Mouse (Mus musculus) adrenal gland, postnatal 14 days (tissue): ENCODE measurements around the gene Ttll2. TPM values are rescaled to one million over a fixed set of nuclear protein-coding genes. Genes with fewer than 3 reads are reported as not detected.
"Not testable (repeated sequence)": the region's sequence is repeated elsewhere in the genome, so short reads cannot be mapped to it uniquely, and the experiment has no call there.

ENCODE experiments used
- DNase-seq: peaks from one replicate; pipeline ENCODE4 v3.0.0; 2021; ENCODE audit warnings: mixed read lengths
- long read RNA-seq, 2 experiments: library from polyadenylated mRNA; stranded (forward); transcript quantifications; one replicate each; pipeline ENCODE4 v2.0.0; 2021
- total RNA-seq: library from RNA; stranded (reverse); gene quantifications from 2 replicates; pipeline ENCODE4 v1.2.3, GENCODE M21; 2021

Ttll2 gene
- not detected in 2 replicates for total RNA-seq
- long read RNA-seq, experiment 1, result 0 reads
- long read RNA-seq, experiment 2, result 0 reads

GRCm38 (mm10) chr17:7352596-7352995 is at the start of gene Ttll2:
Gene Ttll2 (minus strand): TSS chr17:7352696.
- DNase-seq, result not testable (repeated sequence)

GRCm38 (mm10) chr17:7399770-7400169 is 47.3 kb upstream of the Ttll2 start:
- not testable (repeated sequence) for DNase-seq

- DNase-seq, result peak; percentile 69
These were observed 45.8 kb upstream of the Ttll2 start for GRCm38 (mm10) chr17:7398198-7398847.

- not testable (repeated sequence) for DNase-seq
These were observed 44.6 kb upstream of the Ttll2 start for GRCm38 (mm10) chr17:7397079-7397478.

- not testable (repeated sequence) for DNase-seq
These were observed 43.8 kb upstream of the Ttll2 start for GRCm38 (mm10) chr17:7396288-7396687.

GRCm38 (mm10) chr17:7395671-7396070 is 43.2 kb upstream of the Ttll2 start:
- not testable (repeated sequence) for DNase-seq

- DNase-seq, result peak; percentile 23
These were observed 42.6 kb upstream of the Ttll2 start for GRCm38 (mm10) chr17:7395116-7395515.

GRCm38 (mm10) chr17:7389898-7390297 is 37.4 kb upstream of the Ttll2 start:
- DNase-seq, result peak; percentile 30

GRCm38 (mm10) chr17:7388958-7389356 is 36.5 kb upstream of the Ttll2 start:
- not testable (repeated sequence) for DNase-seq

- not testable (repeated sequence) for DNase-seq
These were observed 36.0 kb upstream of the Ttll2 start for GRCm38 (mm10) chr17:7388341-7388957.

GRCm38 (mm10) chr17:7386016-7386415 is 33.5 kb upstream of the Ttll2 start:
- not testable (repeated sequence) for DNase-seq

- not testable (repeated sequence) for DNase-seq
These were observed 32.9 kb upstream of the Ttll2 start, which contains the start of gene Unc93a2 for GRCm38 (mm10) chr17:7385364-7385763. Gene Unc93a2 (minus strand): TSS chr17:7385464.

- DNase-seq, result not testable (repeated sequence)
These were observed 31.0 kb upstream of the Ttll2 start for GRCm38 (mm10) chr17:7383167-7384143.

- not testable (repeated sequence) for DNase-seq
These were observed 30.2 kb upstream of the Ttll2 start for GRCm38 (mm10) chr17:7382711-7383110.

- DNase-seq, result not testable (repeated sequence)
These were observed 25.4 kb upstream of the Ttll2 start for GRCm38 (mm10) chr17:7377907-7378306.

- DNase-seq, result not testable (repeated sequence)
These were observed 24.6 kb upstream of the Ttll2 start for GRCm38 (mm10) chr17:7376951-7377700.

GRCm38 (mm10) chr17:7371879-7372278 is 19.4 kb upstream of the Ttll2 start, which contains the start of gene Gm49630:
Gene Gm49630 (minus strand): TSS chr17:7371979.
- not testable (repeated sequence) for DNase-seq

GRCm38 (mm10) chr17:7369401-7369800 is 16.9 kb upstream of the Ttll2 start:
- DNase-seq, result peak; percentile 39

- not testable (repeated sequence) for DNase-seq
These were observed 14.3 kb upstream of the Ttll2 start for GRCm38 (mm10) chr17:7366676-7367374.

GRCm38 (mm10) chr17:7366265-7366664 is 13.8 kb upstream of the Ttll2 start:
- not testable (repeated sequence) for DNase-seq

GRCm38 (mm10) chr17:7365615-7366014 is 13.1 kb upstream of the Ttll2 start:
- not testable (repeated sequence) for DNase-seq
